Mouse (Mus musculus) erythroid progenitor cell, adult 5-6 weeks (primary cell): Measurements from ENCODE around the gene Glo1. TPM values are rescaled to one million over a fixed set of nuclear protein-coding genes. Genes with fewer than 3 reads are reported as not detected.

Source experiments
- ATAC-seq: replicated peaks from 2 replicates; pipeline ENCODE4 v1.8.0; 2016; ENCODE audit warnings: moderate number of reproducible peaks, mild to moderate bottlenecking, moderate TSS enrichment, inconsistent platforms; ENCODE audit not compliant: poor library complexity, low FRiP score, severe bottlenecking
- total RNA-seq, 2 experiments: library from RNA; stranded (forward) in 1 of 2; stranded (reverse) in 1 of 2; fragments of 150-400 nt in 1 of 2; fragments of 186-747, 209-891 nt in 1 of 2; gene quantifications; 2 replicates each; pipeline versions ENCODE4 v1.2.3 to v1.2.4; 2015 to 2017; ENCODE audit warnings: low replicate concordance in 2 of 2

Glo1 gene
- 81.4 and 114 TPM in 2 replicates for total RNA-seq (2015; ENCODE audit: low replicate concordance)
- 95.2 and 103 TPM in 2 replicates for total RNA-seq (2017; ENCODE audit: low replicate concordance)

DNA sequence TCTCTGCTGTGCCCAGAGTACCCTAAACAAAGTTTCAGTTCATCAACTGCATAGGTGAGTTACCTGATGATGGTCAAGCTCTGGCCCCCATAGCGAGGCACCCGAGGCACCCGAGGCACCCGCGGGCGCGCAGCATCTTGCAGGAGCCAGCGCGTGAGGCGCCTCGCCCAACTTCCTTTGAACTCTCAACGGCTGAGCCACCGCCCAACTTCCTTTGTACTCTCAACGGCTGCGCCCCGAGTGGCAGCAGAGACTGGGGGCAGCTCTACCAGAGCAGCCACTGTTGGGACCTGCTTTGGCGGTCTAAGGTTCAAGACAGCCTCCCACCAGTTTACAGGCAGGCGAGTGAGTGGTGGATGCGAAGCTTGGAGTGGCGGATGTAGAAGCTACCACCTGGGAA, at the start of gene Glo1:
Glo1 (minus strand) TSS at position 153 of the 400 bp plus-strand sequence.
- peak; percentile 78 for ATAC-seq

DNA sequence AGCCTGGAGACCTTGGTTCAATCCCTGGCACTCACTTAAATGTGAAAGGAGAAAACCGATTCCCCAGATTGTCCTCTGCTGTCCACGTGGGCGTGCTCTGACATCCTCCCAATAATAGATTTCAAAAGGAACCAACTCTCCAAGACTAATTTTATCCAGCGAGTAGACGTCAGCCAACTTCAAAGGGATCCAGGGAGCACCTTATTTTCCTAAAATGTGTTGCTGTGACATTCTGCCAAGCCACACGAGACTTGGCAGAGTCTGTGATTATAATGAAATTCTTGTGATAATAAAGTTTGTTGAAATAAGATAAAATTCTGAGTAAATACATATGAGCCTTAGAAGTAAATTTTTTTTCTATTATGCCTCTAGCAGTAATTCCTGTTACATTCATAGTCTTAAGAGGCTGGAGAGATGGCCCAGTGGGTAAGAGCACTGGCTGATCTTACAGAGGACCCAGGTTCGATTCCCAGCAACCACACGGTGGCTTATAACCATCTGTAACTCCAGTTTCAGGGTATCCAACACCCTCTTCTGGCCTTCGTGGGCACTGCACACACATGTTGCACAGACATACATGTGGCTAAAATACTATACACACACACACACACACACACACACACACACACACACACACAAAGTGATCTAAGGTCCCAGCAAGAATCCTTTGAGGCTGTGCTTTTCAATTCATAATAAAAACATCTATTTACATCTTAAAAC, 48.5 kb upstream of the Glo1 start:
- ATAC-seq, result no peak

DNA sequence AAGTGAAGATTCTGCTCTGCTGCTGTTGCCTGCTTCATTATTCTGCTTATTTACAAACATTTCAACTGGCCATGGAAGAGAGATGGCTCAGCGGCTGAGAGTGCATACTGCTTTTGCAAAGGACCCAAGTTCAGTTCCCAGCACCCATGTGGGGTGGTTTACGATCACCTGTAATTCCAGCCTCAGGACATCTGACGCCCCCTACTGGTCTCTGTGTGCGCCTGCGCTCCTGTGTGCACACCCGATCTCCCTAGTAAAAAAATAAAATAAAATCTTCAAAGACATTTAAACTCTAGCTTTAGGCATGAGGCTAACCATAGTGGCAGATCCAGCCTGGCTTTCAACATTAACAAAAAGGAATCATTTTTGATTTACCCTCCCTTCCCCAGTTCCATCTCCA, 46.4 kb upstream of the Glo1 start:
- no peak for ATAC-seq

DNA sequence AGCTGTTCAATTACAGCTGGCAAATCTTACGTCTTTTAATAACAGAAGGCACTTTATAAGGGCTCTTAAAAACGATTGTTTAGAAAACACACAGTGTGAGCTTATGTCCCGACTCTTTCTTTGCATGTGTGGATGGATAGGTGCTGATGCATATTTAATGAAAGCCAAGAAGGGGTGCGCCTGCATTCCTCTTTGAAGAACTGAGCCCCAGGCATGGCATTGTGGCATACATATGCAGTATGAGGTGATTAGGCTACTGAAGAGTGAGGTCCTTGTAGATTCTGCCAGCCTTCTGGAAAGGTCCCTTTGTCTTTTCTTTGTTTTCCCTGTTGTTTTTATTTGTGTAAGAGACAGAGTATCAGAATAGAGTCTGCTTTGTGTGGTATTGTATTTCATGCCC, 45.9 kb upstream of the Glo1 start:
- no peak for ATAC-seq

DNA sequence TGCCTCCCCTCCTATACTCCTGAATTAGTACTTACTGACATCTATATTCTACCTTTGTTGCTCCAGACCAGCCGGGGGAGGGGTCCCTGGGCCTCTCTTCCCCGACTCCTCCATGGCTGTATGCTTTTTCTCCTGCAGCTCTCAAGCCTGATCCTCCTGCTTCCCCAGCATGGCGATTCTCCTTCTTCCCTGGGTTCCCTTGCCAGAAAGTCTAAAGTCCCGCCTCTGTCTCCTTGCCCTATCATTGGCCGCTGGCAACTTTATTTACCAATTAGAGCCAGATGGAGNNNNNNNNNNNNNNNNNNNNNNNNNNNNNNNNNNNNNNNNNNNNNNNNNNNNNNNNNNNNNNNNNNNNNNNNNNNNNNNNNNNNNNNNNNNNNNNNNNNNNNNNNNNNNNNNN, 38.2 kb upstream of the Glo1 start:
- no peak for ATAC-seq

DNA sequence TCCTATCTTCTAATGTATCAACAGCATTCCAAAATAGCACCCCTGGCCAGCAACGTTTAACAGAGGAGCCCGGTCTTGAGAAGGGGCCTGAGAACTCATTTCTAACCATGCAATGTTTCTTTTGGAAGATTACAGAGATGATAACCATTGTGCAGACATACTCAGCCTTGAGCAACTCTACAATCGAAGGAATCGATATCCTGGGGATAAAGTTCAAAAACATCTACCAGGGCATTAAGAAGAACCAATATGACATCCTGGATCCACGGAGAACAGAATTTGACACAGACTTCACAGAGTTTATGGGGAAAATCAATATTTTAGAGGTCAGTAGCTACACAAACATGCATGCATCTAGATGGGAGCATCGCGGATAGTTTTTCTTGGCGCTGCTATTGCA, 36.5 kb upstream of the Glo1 start:
- no peak for ATAC-seq

DNA sequence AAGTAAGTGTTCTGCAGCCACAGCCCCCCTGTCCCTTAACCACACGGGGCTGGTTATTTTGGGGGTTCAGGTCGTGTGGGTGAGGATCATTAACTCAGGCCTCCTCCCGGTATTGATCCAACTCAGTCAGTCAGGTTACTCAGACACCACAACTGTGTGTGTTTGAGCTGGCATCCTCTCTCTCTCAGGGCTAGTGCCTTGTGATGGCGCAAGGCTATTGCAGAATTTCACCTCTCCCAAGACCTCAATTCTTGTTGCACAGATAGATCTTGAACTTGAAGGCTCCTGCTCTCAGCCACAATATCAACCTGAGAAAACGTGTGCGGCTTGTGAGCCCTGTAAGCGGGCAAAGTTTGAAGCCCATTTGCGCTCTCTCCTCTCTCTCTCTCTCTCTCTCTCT, 35.5 kb upstream of the Glo1 start:
- ATAC-seq, result no peak

DNA sequence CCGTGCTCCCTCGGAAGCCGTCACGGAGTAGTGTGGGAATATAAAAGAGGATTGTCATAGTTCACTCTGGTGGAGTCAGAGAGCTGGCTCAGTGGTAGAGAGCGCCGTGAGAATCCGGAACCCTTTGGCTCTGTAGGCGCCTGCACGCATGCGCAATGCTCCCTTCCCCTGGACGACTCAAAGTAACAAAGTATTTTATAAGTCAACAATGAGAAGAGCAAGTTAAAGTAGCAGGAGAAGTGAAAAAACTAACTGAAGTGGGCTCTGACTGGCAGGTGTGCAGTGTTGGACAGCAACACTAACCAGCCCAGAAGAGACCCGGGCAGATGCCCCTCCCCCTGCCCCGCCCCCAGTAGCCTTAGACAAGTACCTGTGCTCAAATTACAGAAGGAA, 31.5 kb upstream of the Glo1 start:
- ATAC-seq, result no peak

DNA sequence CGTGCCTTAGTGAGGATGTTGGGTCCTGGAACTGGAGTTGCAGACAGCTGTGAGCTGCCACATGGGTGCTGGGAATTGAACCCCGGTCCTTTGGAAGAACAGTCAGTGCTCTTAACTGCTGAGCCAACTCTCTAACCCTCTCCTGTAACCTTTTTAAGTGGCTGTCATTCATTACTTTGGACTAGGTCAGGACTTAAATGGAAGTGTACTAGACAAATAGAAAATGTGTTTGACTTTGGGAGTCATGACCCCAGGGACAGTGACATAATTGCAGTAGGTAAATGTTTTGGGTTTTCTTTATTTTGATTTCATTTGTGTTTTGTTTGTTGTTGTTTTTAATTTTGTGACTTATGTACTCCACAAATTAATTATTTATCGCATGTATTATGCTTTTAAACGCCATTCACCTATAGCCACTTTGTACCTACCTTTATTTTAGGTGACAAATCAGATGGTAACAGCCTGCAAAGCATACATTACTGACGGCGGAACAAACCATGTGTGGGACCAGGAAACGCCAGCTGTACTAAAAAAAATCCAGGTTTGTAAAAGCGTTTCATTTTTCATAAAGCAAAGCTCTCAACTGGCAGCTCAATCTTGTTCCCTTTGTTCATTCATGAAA, 31.0 kb upstream of the Glo1 start:
- ATAC-seq, result no peak

DNA sequence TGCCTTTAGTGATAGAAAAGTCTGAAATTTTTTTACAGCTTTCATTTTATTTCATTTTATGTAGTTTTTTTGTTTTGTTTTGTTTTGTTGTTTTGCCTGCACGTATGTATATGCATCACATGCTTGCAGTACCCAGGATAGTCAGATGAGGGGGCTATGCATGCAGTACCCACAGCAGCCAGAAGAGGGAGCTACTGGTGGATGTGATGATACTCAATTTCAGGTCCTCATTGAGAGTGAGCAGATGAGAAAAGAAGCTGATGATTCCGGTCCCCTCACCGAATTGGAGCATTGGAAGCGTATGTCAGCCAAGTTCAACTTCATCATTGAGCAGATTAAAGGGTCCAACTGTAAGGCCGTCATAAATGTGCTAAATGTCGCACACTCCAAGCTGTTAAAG, 26.3 kb upstream of the Glo1 start:
- ATAC-seq, result no peak

DNA sequence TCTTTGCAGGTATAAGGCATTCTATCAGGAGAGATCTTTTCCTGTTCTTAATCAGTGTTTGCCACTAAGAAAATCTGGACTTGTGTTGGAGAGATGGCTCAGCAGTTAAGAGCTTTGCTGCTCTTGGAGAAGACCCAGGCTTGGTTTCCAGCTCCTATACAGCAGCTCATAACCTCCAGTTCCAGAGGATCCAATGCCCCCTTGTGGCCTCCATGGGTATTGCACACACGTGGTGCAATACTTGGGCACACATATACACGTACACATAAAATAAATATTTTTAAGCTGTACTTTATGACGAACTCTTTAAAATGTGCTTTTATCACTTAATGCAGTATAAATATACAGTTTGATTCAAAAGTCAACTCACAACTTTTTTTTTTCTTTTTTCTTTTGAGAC, 22.1 kb upstream of the Glo1 start:
- no peak for ATAC-seq

DNA sequence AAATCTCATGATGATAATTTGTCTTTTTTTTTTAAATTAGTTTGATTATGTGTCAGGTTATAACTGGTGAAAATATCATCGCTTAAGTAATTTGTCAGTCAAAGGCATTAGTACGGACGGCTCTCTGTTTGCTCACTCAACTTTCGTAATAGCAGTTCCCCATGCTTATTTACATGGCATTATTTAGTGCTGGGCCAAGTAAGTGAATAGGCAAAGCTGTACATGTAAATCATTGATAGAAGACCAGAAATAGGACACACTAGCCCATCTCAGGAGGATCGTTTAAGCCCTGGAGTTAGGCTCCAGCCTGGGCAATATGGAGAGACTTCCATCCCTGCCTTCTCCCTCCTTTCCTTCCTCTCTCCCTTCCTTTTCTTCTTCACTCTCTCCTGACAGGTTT, 14.2 kb upstream of the Glo1 start:
- ATAC-seq, result no peak

DNA sequence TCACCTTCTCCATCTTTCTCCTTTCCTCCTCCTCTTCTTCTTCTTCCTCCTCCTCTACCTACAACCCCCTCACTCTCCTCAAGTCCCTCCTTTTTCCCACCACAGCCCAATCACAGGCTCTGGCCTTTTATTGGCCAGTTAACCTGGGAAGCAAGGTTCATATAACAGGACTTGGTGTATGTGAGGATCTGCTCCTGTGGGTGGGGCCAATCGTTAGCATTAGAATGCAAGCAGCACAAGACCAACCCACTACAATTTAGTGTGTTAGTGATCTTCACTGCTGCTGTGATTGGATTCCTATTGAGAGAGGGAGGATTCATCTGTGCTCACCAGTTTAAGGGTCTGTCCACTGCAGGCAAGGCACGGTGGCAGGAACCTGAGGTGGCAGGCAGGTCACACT, 12.3 kb upstream of the Glo1 start:
- no peak for ATAC-seq

DNA sequence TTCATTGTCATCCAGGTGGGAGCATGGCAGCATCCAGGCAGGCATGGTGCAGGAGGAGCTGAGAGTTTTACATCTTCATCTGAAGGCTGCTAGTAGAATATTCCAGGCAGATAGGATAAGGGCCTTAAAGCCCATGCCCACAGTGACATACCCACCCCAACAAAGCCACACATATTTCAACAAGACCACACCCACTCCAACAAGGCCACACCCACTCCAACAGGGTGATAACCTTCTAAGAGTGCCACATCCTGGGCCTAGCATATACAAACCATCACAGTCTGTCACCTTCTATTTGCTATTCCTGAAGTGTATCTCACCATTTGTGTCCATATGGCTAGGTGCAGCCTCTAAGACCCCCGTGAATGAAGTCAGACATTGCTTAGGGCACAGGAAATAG, 11.0 kb upstream of the Glo1 start:
- no peak for ATAC-seq

DNA sequence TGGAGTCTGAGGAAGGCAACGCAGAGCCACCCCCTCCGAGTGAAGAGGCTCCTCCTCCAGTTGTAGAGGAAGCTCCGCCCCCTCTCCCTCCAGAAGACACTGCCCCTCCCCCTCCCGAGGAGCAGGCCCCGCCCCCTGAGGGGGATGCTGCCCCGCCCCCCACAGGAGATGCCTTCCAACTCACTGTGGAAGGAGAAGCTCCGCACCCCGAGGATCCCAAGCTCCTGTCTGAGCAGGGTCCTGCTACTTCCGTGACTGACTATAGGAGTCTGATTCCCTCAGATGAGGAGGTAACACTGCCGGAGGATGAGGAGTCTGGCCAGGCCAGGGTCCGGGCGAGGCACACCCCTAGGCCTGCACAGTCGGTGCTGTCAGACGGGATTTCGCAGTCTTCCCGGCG, 8.7 kb upstream of the Glo1 start:
- no peak for ATAC-seq

DNA sequence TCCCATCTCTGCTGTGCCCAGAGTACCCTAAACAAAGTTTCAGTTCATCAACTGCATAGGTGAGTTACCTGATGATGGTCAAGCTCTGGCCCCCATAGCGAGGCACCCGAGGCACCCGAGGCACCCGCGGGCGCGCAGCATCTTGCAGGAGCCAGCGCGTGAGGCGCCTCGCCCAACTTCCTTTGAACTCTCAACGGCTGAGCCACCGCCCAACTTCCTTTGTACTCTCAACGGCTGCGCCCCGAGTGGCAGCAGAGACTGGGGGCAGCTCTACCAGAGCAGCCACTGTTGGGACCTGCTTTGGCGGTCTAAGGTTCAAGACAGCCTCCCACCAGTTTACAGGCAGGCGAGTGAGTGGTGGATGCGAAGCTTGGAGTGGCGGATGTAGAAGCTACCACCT, 2.5 kb downstream of the Glo1 start, which contains the start of gene Dnah8:
Dnah8 (plus strand) TSS at position 223 of the 400 bp plus-strand sequence.
- ATAC-seq, result peak; percentile 74

DNA sequence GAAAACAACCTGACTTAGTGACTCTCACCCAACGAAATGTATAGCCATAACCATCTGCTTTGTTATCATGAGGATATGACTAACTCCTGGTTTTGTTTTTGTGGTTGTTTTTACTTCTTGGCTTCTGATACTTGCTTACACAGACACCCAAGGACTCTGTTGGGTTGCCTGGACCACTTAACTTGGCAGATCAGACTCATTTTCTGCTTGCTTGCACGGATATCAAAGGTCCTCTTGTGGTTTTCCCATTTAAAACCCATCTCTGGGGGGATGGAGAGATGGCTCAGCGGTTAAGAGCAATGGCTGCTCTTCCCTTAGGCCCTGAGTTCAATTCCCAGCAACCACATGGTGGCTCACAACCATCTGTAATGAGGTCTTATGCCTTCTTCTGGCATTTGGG, 3.5 kb downstream of the Glo1 start:
- ATAC-seq, result no peak

DNA sequence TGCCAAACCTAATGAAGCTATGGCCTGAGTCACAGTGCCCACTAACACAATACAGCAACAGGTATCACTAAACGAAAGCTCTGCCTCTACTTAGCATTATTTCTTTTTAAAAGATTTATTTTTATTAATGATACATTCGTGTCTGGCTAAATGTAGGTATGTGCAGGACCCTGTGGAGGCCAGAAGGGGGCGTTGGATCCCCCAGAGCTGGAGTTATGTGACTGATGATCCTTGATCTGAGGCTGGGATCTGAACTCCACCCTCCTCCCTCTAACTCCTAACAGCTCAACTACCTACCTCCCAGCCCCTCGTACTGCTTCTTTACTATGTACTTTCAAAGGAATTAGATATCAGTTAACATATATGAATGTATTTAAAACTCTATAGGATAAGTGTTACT, 5.2 kb downstream of the Glo1 start:
- ATAC-seq, result no peak

DNA sequence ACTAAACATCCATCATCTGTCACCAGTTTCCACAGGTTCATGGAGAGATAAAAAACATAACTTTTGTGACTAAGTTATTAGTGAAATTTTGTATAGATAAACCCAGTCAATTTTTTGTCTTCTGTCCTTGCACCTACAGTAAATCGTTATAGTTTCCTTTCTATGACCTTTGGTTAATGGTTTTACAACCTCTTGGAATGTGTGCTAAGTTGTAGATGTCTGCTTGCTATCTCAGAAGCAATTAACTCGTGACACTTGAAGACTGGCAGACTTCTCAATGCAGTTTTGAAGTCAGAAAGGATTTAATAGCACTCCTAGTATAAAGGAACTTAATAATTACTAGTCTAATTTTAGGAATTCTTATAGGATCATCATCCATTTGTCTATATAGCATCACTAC, 6.1 kb downstream of the Glo1 start:
- ATAC-seq, result no peak

DNA sequence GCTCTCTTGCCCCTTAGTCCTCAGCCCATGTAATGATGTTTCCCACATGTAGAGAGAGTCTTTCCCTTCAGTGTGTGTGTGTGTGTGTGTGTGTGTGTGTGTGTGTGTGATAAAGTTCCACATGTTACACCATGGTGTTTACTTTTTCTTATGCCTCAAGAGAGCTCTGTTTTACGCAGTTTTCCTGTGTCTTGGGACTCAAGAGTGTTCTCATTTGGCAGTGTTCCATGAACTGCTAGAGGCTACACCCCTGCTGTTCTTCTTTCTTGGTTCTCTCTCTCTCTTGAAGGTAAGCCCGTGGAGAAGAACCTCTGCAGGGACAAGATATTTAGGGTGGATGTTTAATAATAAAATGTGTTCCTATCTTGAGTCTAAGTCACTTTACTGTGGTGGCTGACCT, 7.5 kb downstream of the Glo1 start:
- no peak for ATAC-seq

DNA sequence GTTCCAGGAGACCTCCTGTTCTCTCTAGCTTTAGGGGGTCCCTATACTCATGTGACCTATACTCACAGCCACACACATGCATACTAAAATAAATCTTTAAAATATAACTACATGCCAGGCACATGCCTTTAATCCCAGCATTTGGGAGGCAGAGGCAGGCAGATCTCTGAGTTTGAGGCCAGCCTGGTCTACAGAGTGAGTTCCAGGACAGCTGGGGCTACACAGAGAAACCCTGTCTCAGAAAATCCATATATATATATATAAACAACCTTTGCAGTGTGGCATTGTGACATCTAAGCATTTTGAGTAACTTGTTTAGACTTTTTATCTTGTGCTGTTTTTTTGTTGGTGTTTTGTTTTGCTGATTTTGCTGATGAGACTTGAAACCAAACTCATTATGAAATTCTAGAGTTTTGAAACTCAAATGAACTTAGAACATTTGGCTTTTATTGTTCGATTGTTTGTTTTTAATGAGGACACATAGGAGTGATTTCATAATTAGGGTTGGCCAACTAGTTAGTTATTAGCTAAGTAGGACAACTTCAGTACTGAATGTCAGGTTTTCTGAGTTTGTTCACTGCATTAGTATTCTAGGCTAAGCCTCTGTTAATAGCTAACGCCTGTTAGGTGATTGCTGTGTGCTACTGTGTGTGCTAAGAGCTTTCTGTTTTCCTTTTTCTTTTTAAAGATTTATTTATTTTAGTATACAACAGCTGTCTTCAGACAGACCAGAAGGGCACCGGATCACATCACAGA, 8.4 kb downstream of the Glo1 start:
- no peak for ATAC-seq
